8 mouse cellular contexts compared by ENCODE assay signal in the genomic region with DNA sequence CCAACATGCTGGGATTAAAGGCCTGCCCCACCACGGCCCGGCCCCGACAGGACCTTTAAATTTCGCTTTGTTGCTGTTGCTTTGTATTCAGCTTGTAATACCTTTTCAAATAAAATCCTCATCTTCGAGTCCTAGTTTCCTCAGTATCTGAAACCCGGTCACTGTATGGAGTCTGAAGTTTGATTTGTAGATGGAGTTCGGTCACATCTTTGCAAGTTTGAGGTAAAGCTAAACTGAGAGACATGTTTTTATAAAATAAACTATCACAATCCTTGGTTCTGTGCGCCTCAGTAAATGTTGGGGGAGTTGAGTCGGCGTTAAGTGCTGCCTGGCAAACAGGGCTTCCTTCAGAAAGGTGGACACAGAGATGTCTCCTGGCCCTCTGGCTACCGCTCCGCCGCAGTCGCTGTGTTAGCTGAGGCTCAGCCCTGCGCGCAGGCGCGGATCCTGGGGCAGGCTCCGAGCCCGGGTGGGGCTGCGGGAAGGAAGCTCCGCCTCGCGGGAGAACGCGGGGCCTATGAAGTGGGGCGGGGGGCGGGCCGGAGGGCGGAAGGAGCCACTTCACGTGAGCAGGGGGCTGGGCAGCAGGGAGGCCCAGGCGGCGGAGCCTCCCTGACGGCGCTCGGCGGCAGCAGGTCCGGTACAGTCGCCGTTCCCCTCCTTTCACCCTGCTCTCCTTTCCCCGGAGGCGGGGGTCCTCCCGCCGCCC. TPM values are rescaled to one million over a fixed set of nuclear protein-coding genes. Genes with fewer than 3 reads are reported as not detected.
DNase-seq lines count a peak whose midpoint lies in the region; ATAC-seq and TF ChIP-seq lines count a peak whose summit lies in the region.

No protein-coding gene starts in this region.

- intact Hi-C loops in heart, postnatal 14 days (cut with DNase I) = no loop called here

- H3K9ac ChIP-seq in forebrain, embryonic 13.5 days = peak overlapping the region; percentile 93
- peak overlapping the region; percentile 96 for H3K9ac ChIP-seq in neural tube, embryonic 15.5 days (replicated peaks)

- peaks cover 29% of the 10 kb centered on the region for H3K4me1 ChIP-seq in E14TG2a.4 (replicated peaks; ENCODE audit: low read depth, low read length)
- peaks cover 19% of the 10 kb centered on the region for H3K4me1 ChIP-seq in forebrain, embryonic 13.5 days
- H3K4me1 ChIP-seq in neural tube, embryonic 15.5 days = peaks cover 24% of the 10 kb centered on the region

- H3K4me2 ChIP-seq in forebrain, embryonic 13.5 days = peak overlapping the region; percentile 68
- H3K4me2 ChIP-seq in neural tube, embryonic 15.5 days = peak overlapping the region; percentile 82

- WGBS in forebrain, embryonic 13.5 days = 9% methylated on average over 40 of the region's 44 CpGs
- WGBS in neural tube, embryonic 15.5 days = 8% methylated on average over 41 of the region's 44 CpGs

- TF ChIP-seq CTCF in E14TG2a.4 (conservative IDR thresholded peaks at IDR 0.05; ENCODE audit: low read length) = no peak

- H3K27me3 ChIP-seq in E14TG2a.4 (ENCODE audit: insufficient read depth, low read length) = no peaks in the 10 kb centered on the region
- no peaks in the 10 kb centered on the region for H3K27me3 ChIP-seq in forebrain, embryonic 13.5 days
- H3K27me3 ChIP-seq in neural tube, embryonic 15.5 days (replicated peaks) = no peaks in the 10 kb centered on the region

- no peaks in the 10 kb centered on the region for H3K9me3 ChIP-seq in E14TG2a.4 (ENCODE audit: low read length)
- no peaks in the 10 kb centered on the region for H3K9me3 ChIP-seq in forebrain, embryonic 13.5 days (replicated peaks)
- no peaks in the 10 kb centered on the region for H3K9me3 ChIP-seq in neural tube, embryonic 15.5 days (replicated peaks)

- H3K4me3 ChIP-seq in E14TG2a.4 (replicated peaks; ENCODE audit: low read length) = peak overlapping the region; percentile 88
- peak overlapping the region; percentile 96 for H3K4me3 ChIP-seq in forebrain, embryonic 13.5 days
- H3K4me3 ChIP-seq in neural tube, embryonic 15.5 days (replicated peaks) = peak overlapping the region; percentile 90

- peak; percentile 89 for DNase-seq in c-Kit-positive CD71-positive TER-119-positive erythroid progenitor cells, embryonic 14.5 days (ENCODE audit: low spot score)
- DNase-seq in heart, postnatal 14 days = peak; percentile 96
- DNase-seq in layer of hippocampus, adult 11-12 months (ENCODE audit: low spot score) = peak; percentile 91
- peak; percentile 94 to 95 for DNase-seq in lung, adult 18-20 months
- DNase-seq in testis, postnatal 14 days (ENCODE audit: low spot score) = peak; percentile 95

- ATAC-seq in forebrain, embryonic 13.5 days = peak; percentile 98
- ATAC-seq in neural tube, embryonic 15.5 days (ENCODE audit: low FRiP score) = peak; percentile 96

- H3K27ac ChIP-seq in forebrain, embryonic 13.5 days = peak overlapping the region; percentile 85
- peak overlapping the region; percentile 94 for H3K27ac ChIP-seq in neural tube, embryonic 15.5 days (replicated peaks)

- 0 out of 2 replicates have a peak, but pooled peaks cover 17% of the 10 kb centered on the region for H3K36me3 ChIP-seq in E14TG2a.4 (ENCODE audit: insufficient read depth, low read length)
- no peaks in the 10 kb centered on the region for H3K36me3 ChIP-seq in forebrain, embryonic 13.5 days (ENCODE audit: poor library complexity, severe bottlenecking)
- no peaks in the 10 kb centered on the region for H3K36me3 ChIP-seq in neural tube, embryonic 15.5 days

RNA-seq across cellular contexts. Expression of a gene that starts 8.7 kb away (rescaled TPM):
- polyA plus RNA-seq in forebrain, embryonic 13.5 days (2015; fragmentation: Nextera tagmentation; extraction: Ambion mirVana) = 61.9 and 63.8 TPM in 2 replicates
- total RNA-seq in heart, postnatal 14 days (2021) = 10 to 100 TPM; 41.3 to 42.4 TPM
- polyA plus RNA-seq in neural tube, embryonic 15.5 days (2015; fragmentation: Nextera tagmentation; extraction: Ambion mirVana) = 49.4 and 51.1 TPM in 2 replicates

RNA-seq across cellular contexts. Expression of a gene that starts 8.8 kb away (rescaled TPM):
- 12.7 and 16.0 TPM in 2 replicates for polyA plus RNA-seq in forebrain, embryonic 13.5 days (2015; fragmentation: Nextera tagmentation; extraction: Ambion mirVana)
- 1 to 10 TPM; 5.0 to 5.6 TPM for total RNA-seq in heart, postnatal 14 days (2021)
- polyA plus RNA-seq in neural tube, embryonic 15.5 days (2015; fragmentation: Nextera tagmentation; extraction: Ambion mirVana) = 12.4 and 14.0 TPM in 2 replicates

RNA-seq across cellular contexts. Expression of a gene that starts 8.9 kb away (rescaled TPM):
- 8.9 and 9.3 TPM in 2 replicates for polyA plus RNA-seq in forebrain, embryonic 13.5 days (2015; fragmentation: Nextera tagmentation; extraction: Ambion mirVana)
- total RNA-seq in heart, postnatal 14 days (2021) = 1 to 10 TPM; 5.5 to 6.2 TPM
- 6.7 and 7.1 TPM in 2 replicates for polyA plus RNA-seq in neural tube, embryonic 15.5 days (2015; fragmentation: Nextera tagmentation; extraction: Ambion mirVana)

RNA-seq across cellular contexts. Expression of a gene that starts 29.1 kb away (rescaled TPM):
- polyA plus RNA-seq in forebrain, embryonic 13.5 days (2015; fragmentation: Nextera tagmentation; extraction: Ambion mirVana) = 25.5 and 25.6 TPM in 2 replicates
- 10 to 100 TPM; 41.6 to 47.5 TPM for total RNA-seq in heart, postnatal 14 days (2021)
- 18.1 and 19.0 TPM in 2 replicates for polyA plus RNA-seq in neural tube, embryonic 15.5 days (2015; fragmentation: Nextera tagmentation; extraction: Ambion mirVana)

Comparison
In these comparisons a context has a peak if more than half of its experiments do, and no peak if none do; other contexts are left out.
1. Peak in every context shown above with its lines: DNase-seq, ATAC-seq, H3K4me3 ChIP-seq and H3K27ac ChIP-seq.